Mouse (Mus musculus) WW6 (cell line): ENCODE data around the gene St3gal4.

ENCODE experiments used
- DNase-seq: peaks from one replicate; pipeline ENCODE4 v3.0.0-alpha.2; 2013; ENCODE audit warnings: low read depth, low spot score

The St3gal4 gene

GRCm38 (mm10) chr9:35107396-35107795 is 11.7 kb downstream of the St3gal4 start:
- DNase-seq: no peak

- no peak for DNase-seq
Observed at GRCm38 (mm10) chr9:35105884-35106880, 12.9 kb downstream of the St3gal4 start.

GRCm38 (mm10) chr9:35105438-35105837 is 13.6 kb downstream of the St3gal4 start:
- DNase-seq: no peak

- DNase-seq: no peak
Observed at GRCm38 (mm10) chr9:35104711-35105110, 14.4 kb downstream of the St3gal4 start.

- no peak for DNase-seq
Observed at GRCm38 (mm10) chr9:35098762-35099161, 20.3 kb downstream of the St3gal4 start.

GRCm38 (mm10) chr9:35097901-35098300 is 21.2 kb downstream of the St3gal4 start:
- no peak for DNase-seq

GRCm38 (mm10) chr9:35095726-35096125 is 23.3 kb downstream of the St3gal4 start:
- no peak for DNase-seq

GRCm38 (mm10) chr9:35093350-35093749 is 25.7 kb downstream of the St3gal4 start:
- DNase-seq: no peak

- no peak for DNase-seq
Observed at GRCm38 (mm10) chr9:35092904-35093303, 26.2 kb downstream of the St3gal4 start.

GRCm38 (mm10) chr9:35061446-35061845 is 57.6 kb downstream of the St3gal4 start:
- DNase-seq: no peak

GRCm38 (mm10) chr9:35059881-35060280 is 59.2 kb downstream of the St3gal4 start:
- no peak for DNase-seq

- no peak for DNase-seq
Observed at GRCm38 (mm10) chr9:35058596-35059354, 60.3 kb downstream of the St3gal4 start.

- no peak for DNase-seq
Observed at GRCm38 (mm10) chr9:35058186-35058585, 60.9 kb downstream of the St3gal4 start.

- DNase-seq: no peak
Observed at GRCm38 (mm10) chr9:35057631-35058030, 61.4 kb downstream of the St3gal4 start.

GRCm38 (mm10) chr9:35056611-35057010 is 62.5 kb downstream of the St3gal4 start:
- no peak for DNase-seq

GRCm38 (mm10) chr9:35055528-35056330 is 63.3 kb downstream of the St3gal4 start:
- no peak for DNase-seq

GRCm38 (mm10) chr9:35053669-35054068 is 65.4 kb downstream of the St3gal4 start:
- no peak for DNase-seq

- DNase-seq: no peak
Observed at GRCm38 (mm10) chr9:35053081-35053480, 66.0 kb downstream of the St3gal4 start.

- no peak for DNase-seq
Observed at GRCm38 (mm10) chr9:35052671-35053070, 66.4 kb downstream of the St3gal4 start.

GRCm38 (mm10) chr9:35051666-35052065 is 67.4 kb downstream of the St3gal4 start:
- no peak for DNase-seq

GRCm38 (mm10) chr9:35050701-35051454 is 68.2 kb downstream of the St3gal4 start:
- no peak for DNase-seq
